Mouse (Mus musculus): ENCODE measurements around the gene Rai1. TPM values are rescaled to one million over a fixed set of nuclear protein-coding genes. Genes with fewer than 3 reads are reported as not detected.

Rai1 gene
- total RNA-seq, 1 experiment: 15.5 TPM

- in situ Hi-C loops (cut with MboI; ENCODE audit: low sequenced_read_pairs in 2 of 2, unreplicated experiment in 2 of 2): no loop called here
- Histone ChIP-seq H3K36me3 (ENCODE audit: control insufficient read depth, insufficient read depth, low read length, poor library complexity, severe bottlenecking) (no peaks in the 10 kb centered on the region), H3K9me3 (ENCODE audit: control insufficient read depth, insufficient read depth, low read depth, low read length) (no peaks in the 10 kb centered on the region), H3K27ac (ENCODE audit: insufficient read depth, low read depth, low read length, poor library complexity, severe bottlenecking) (peak overlapping the region; percentile 87), H3K4me3 (ENCODE audit: insufficient read depth in 1 of 2, low read depth in 1 of 2, low read length in 2 of 2, poor library complexity in 1 of 2, severe bottlenecking in 1 of 2) (peak overlapping the region; percentile 71 to 76), H3K9ac (ENCODE audit: insufficient read depth, low read depth, low read length, poor library complexity, severe bottlenecking) (peak overlapping the region; percentile 80), H3K4me1 (ENCODE audit: control insufficient read depth in 2 of 2, insufficient read depth in 2 of 2, low read length in 2 of 2, poor library complexity in 1 of 2) (peaks cover 2 to 16% of the 10 kb centered on the region in 2 experiments; a peak in 3 of 4 replicates)
- TF ChIP-seq CHD2 (IDR thresholded peaks at IDR 0.05; ENCODE audit: low read depth, low read length) (no peak), HCFC1 (IDR thresholded peaks at IDR 0.05; ENCODE audit: borderline replicate concordance, insufficient read depth, low read length) (no peak), ZC3H11A (IDR thresholded peaks at IDR 0.05; ENCODE audit: borderline replicate concordance, low read depth, low read length) (no peak), ZNF384 (IDR thresholded peaks at IDR 0.05; ENCODE audit: low read depth, low read length) (no peak), MAFK (IDR thresholded peaks at IDR 0.05; ENCODE audit: insufficient read depth, low read depth, low read length) (no peak)
- DNase-seq (ENCODE audit: low read depth, low spot score): peak; percentile 43
Observed at GRCm38 (mm10) chr11:60114296-60115023, 9.6 kb downstream of the Rai1 start.

GRCm38 (mm10) chr11:60115024-60115538 is 10.3 kb downstream of the Rai1 start:
- H3K4me1 ChIP-seq (ENCODE audit: control insufficient read depth in 2 of 2, insufficient read depth in 2 of 2, low read length in 2 of 2, poor library complexity in 1 of 2): peaks cover 2 to 16% of the 10 kb centered on the region in 2 experiments; a peak in 3 of 4 replicates
- peak overlapping the region; percentile 80 for H3K9ac ChIP-seq (ENCODE audit: insufficient read depth, low read depth, low read length, poor library complexity, severe bottlenecking)
- H3K4me3 ChIP-seq (ENCODE audit: insufficient read depth in 1 of 2, low read depth in 1 of 2, low read length in 2 of 2, poor library complexity in 1 of 2, severe bottlenecking in 1 of 2): peak overlapping the region; percentile 71 to 84
- H3K27ac ChIP-seq (ENCODE audit: insufficient read depth, low read depth, low read length, poor library complexity, severe bottlenecking): peak overlapping the region; percentile 87
- peak; percentile 93 for DNase-seq (ENCODE audit: low read depth, low spot score)
- no peak for TF ChIP-seq MAFK (IDR thresholded peaks at IDR 0.05; ENCODE audit: insufficient read depth, low read depth, low read length)
- in situ Hi-C loops (cut with MboI; ENCODE audit: low sequenced_read_pairs in 2 of 2, unreplicated experiment in 2 of 2): no loop called here
- no peaks in the 10 kb centered on the region for H3K36me3 ChIP-seq (ENCODE audit: control insufficient read depth, insufficient read depth, low read length, poor library complexity, severe bottlenecking)
- H3K9me3 ChIP-seq (ENCODE audit: control insufficient read depth, insufficient read depth, low read depth, low read length): no peaks in the 10 kb centered on the region

DNA sequence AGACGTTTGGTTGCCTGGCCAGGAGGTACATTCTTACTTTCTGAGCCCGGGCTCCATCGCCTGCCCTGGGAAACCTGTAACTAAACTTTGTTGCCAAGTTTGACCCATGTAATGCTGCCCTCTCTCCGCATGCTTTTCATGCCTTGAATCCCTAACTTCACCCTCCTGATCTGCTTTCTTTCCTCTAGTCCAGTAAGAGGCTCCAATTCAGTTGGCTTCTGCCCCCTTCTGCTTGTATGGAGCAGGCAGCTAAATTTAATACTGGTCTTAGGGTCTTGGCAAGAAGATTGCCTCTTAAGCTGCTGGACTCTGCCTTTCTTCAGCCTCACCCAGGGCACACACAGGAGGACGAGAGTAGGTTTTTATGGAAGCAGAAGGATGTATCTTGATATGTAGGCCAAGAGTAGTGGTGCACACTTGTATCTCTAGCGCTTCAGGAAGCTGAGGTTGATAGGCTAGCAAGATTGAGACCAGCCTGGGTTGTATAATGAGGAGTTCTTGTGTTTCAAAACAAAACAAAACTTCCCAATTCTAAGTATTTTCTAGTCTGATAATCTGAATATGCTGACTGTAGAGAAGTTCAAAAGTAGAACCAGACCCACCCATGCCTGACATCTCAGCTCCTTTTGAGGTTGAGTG is 10.9 kb downstream of the Rai1 start:
- in situ Hi-C loops (cut with MboI; ENCODE audit: low sequenced_read_pairs in 2 of 2, unreplicated experiment in 2 of 2): no loop called here

DNA sequence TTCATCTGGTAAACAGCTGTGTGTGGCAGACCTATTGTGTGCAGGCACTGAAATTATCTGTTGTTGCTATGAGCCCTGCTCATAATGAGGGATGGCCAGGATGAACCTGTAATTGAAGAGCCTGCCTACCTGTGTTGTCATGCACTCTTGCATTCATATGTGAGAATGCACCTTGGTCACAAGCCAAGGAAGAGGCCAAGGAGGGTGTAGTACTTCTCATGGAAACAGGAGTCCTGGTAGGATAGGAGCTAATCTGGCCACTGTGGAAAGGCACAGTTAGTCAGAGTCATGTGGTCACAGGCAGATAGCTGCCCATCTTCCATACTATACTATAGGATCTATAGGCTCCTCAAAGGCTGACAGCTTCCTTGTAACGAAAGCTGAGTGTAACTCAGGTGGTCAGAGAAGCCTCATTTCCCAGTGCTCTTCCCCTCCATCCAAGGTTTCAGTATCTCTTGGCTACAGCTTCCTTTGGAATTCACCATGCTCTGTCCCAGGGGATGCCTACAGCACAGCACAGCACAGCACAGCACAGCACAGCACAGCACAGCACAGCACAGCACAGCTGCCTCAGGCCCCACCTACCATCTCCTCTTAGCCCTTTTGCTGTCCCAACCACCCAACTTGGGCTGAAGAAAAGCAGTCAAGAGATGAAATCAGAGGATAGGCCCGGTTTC is 15.9 kb downstream of the Rai1 start:
- no peaks in the 10 kb centered on the region for H3K36me3 ChIP-seq (ENCODE audit: control insufficient read depth, insufficient read depth, low read length, poor library complexity, severe bottlenecking)
- in situ Hi-C loops (cut with MboI; ENCODE audit: low sequenced_read_pairs in 2 of 2, unreplicated experiment in 2 of 2): no loop called here
- TF ChIP-seq MAFK (IDR thresholded peaks at IDR 0.05; ENCODE audit: insufficient read depth, low read depth, low read length) (no peak), HCFC1 (IDR thresholded peaks at IDR 0.05; ENCODE audit: borderline replicate concordance, insufficient read depth, low read length) (no peak), ZC3H11A (IDR thresholded peaks at IDR 0.05; ENCODE audit: borderline replicate concordance, low read depth, low read length) (no peak), CHD2 (IDR thresholded peaks at IDR 0.05; ENCODE audit: low read depth, low read length) (no peak), ZNF384 (IDR thresholded peaks at IDR 0.05; ENCODE audit: low read depth, low read length) (no peak)
- no peaks in the 10 kb centered on the region for H3K9me3 ChIP-seq (ENCODE audit: control insufficient read depth, insufficient read depth, low read depth, low read length)
- H3K4me1 ChIP-seq (ENCODE audit: control insufficient read depth in 2 of 2, insufficient read depth in 2 of 2, low read length in 2 of 2, poor library complexity in 1 of 2): no peaks in the 10 kb centered on the region
- H3K9ac ChIP-seq (ENCODE audit: insufficient read depth, low read depth, low read length, poor library complexity, severe bottlenecking): no peak overlapping the region
- H3K4me3 ChIP-seq (ENCODE audit: insufficient read depth in 1 of 2, low read depth in 1 of 2, low read length in 2 of 2, poor library complexity in 1 of 2, severe bottlenecking in 1 of 2): no peak overlapping the region
- DNase-seq (ENCODE audit: low read depth, low spot score): no peak
- H3K27ac ChIP-seq (ENCODE audit: insufficient read depth, low read depth, low read length, poor library complexity, severe bottlenecking): no peak overlapping the region

More for the DNA sequence above, 10.9 kb downstream of the Rai1 start:
- Histone ChIP-seq H3K27ac (ENCODE audit: insufficient read depth, low read depth, low read length, poor library complexity, severe bottlenecking) (no peak overlapping the region), H3K36me3 (ENCODE audit: control insufficient read depth, insufficient read depth, low read length, poor library complexity, severe bottlenecking) (no peaks in the 10 kb centered on the region), H3K4me3 (ENCODE audit: insufficient read depth in 1 of 2, low read depth in 1 of 2, low read length in 2 of 2, poor library complexity in 1 of 2, severe bottlenecking in 1 of 2) (peak overlapping the region; percentile 62 to 84), H3K9me3 (ENCODE audit: control insufficient read depth, insufficient read depth, low read depth, low read length) (no peaks in the 10 kb centered on the region), H3K4me1 (ENCODE audit: control insufficient read depth in 2 of 2, insufficient read depth in 2 of 2, low read length in 2 of 2, poor library complexity in 1 of 2) (peaks cover 2 to 16% of the 10 kb centered on the region in 2 experiments; a peak in 3 of 4 replicates), H3K9ac (ENCODE audit: insufficient read depth, low read depth, low read length, poor library complexity, severe bottlenecking) (peak overlapping the region; percentile 75)
- TF ChIP-seq ZNF384 (IDR thresholded peaks at IDR 0.05; ENCODE audit: low read depth, low read length) (no peak), ZC3H11A (IDR thresholded peaks at IDR 0.05; ENCODE audit: borderline replicate concordance, low read depth, low read length) (no peak), HCFC1 (IDR thresholded peaks at IDR 0.05; ENCODE audit: borderline replicate concordance, insufficient read depth, low read length) (no peak), MAFK (IDR thresholded peaks at IDR 0.05; ENCODE audit: insufficient read depth, low read depth, low read length) (no peak), CHD2 (IDR thresholded peaks at IDR 0.05; ENCODE audit: low read depth, low read length) (no peak)
- no peak for DNase-seq (ENCODE audit: low read depth, low spot score)

Data from ES-E14 (cell line).